Mouse (Mus musculus) liver, adult 2 months (tissue): ENCODE results near the gene Cacna1i.

Source experiments
- CTCF ChIP-seq: fragments of 200-500 bp; IDR thresholded peaks from 2 replicates; pipeline ENCODE4 v1.5.1; 2011; ENCODE audit warnings: low read depth, low read length, control low read depth
- POLR2A ChIP-seq: fragments of 200-500 bp; IDR thresholded peaks from 2 replicates; pipeline ENCODE4 v1.6.1; 2011; ENCODE audit warnings: low read length, control low read depth; ENCODE audit not compliant: insufficient read depth; ENCODE audit errors: extremely low read depth

DNA sequence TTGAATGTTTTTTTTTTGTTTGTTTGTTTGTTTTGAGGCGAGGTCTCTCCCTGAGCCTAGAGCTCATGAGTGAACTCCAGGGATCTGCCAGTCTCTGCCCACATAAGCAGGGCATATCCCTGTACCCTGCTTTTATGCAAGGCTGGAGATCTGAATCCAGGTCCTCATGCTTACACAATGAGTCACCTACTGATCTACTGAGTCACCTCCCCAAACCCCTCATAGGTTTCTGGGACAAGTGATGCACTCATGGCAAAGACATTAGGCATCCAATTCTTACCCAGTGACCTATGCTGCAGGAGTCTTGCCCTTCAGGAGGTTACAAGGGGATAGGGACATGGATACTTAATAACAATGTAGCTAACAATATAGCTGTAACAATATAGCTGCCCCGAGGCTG lies 100.1 kb downstream of the Cacna1i start:
- TF ChIP-seq CTCF, result no peak
- TF ChIP-seq POLR2A, result no peak
